Mouse (Mus musculus) liver, adult 10 weeks (tissue): ENCODE measurements around the gene Bicd2. TPM values are rescaled to one million over a fixed set of nuclear protein-coding genes. Genes with fewer than 3 reads are reported as not detected.

Experiments
- polyA plus RNA-seq: library from polyadenylated mRNA; stranded (reverse); fragments of 350-450 nt; fragmentation: Illumina TruSeq; extraction: RNeasy Lipid Tissue Mini Kit (QIAGEN cat#74804); gene quantifications from one replicate; pipeline ENCODE4 v1.2.3, GENCODE M21; 2014; ENCODE audit warnings: low read depth, low replicate concordance

The Bicd2 gene
- 9.6 TPM for polyA plus RNA-seq

GRCm38 (mm10) chr13:49341012-49341830, at the start of gene Bicd2:
TSS of gene Bicd2 (plus strand) at chr13:49341585.

DNA sequence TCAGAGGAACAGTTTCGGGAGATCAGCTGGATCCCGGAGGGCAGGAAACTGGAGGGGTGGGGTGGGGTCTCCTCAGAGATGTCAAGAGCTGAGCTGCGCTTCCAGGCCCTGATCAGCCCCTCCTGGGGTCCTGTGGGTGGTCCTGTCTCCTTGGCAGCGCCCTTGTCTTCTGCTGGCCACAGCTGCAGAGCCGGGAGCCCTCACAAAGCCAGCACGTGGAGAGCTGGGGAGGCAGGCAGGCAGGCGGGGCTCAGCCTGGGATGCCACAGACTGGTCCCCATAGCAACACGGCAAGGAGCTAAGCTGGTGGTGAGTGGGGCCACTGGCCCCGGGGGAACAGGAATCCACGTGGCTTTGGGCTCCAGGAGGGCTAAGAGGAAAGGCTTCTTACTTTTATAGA, 21.3 kb upstream of the Bicd2 start, which contains the start of gene Fgd3:
Fgd3 (minus strand) TSS at position 272 of the 400 bp plus-strand sequence.

DNA sequence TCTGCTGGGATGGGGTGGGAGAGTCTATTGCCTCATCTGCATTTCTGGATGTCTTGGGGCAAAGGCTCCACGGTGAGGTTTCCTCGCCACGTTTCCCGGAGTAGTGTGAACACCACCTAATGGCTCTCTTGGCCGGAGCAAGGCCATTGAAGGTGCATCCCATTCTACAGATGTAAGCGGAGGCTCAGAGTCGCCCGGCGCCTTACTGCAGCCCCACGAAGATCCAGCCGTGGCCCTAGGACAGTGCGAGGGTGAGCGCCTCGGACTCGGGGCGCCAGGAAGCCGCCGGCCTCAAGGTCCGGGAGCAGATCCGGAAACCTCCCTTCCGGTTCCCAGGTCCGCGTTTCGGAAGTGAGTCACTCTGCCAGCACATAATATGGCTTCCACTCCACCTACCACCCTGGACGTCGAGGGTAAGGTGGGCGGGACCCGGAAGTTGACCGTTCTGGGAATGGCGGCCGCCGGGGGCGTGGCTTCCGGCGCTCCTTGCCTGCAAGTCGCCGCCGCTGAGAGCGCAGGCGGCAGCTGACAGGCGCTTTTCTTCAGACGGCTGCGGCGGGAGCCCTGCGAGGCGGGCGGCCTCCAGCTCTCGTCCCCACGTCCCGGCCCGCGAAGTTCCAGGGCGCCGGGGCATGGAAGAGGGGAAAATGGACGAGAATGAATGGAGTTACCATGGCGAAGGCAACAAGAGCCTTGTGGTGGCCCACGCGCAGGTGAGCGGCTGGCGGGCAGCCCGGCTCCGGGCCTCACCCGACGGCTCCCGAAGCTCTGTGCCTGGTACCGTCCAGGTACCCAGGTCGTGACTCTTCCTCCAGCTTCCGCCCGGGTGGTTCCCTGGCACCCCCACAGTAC, 79.6 kb downstream of the Bicd2 start, which contains the start of gene Ippk:
Ippk (plus strand) TSS at position 496 of the 852 bp plus-strand sequence.

Other genes starting within 250 kb of the Bicd2 start
- gene Wnk2, start 193.6 kb upstream of the Bicd2 start, polyA plus RNA-seq, result not detected
- gene Ninj1, start 154.1 kb upstream of the Bicd2 start, polyA plus RNA-seq, result 6.9 TPM
- gene Card19, start 125.5 kb upstream of the Bicd2 start, polyA plus RNA-seq, result 0.74 TPM
- gene Susd3, start 92.9 kb upstream of the Bicd2 start, polyA plus RNA-seq, result not detected
- 0.21 TPM for gene Fgd3, start 21.3 kb upstream of the Bicd2 start, polyA plus RNA-seq
- 4.4 TPM for gene Ippk, start 79.7 kb downstream of the Bicd2 start, polyA plus RNA-seq
- gene Tes3-ps, start 151.7 kb downstream of the Bicd2 start, polyA plus RNA-seq, result 0.50 TPM
- 1.7 TPM for gene Ecm2, start 163.2 kb downstream of the Bicd2 start, polyA plus RNA-seq
- 0.48 TPM for gene Aspn, start 202.9 kb downstream of the Bicd2 start, polyA plus RNA-seq
- gene Omd, start 240.9 kb downstream of the Bicd2 start, polyA plus RNA-seq, result 2.2 TPM